Mouse (Mus musculus): ENCODE measurements around the gene Slc22a23. TPM values are rescaled to one million over a fixed set of nuclear protein-coding genes. Genes with fewer than 3 reads are reported as not detected.

The Slc22a23 gene
- polyA plus RNA-seq, 1 experiment from 2014 or later: 9.6 TPM

DNA sequence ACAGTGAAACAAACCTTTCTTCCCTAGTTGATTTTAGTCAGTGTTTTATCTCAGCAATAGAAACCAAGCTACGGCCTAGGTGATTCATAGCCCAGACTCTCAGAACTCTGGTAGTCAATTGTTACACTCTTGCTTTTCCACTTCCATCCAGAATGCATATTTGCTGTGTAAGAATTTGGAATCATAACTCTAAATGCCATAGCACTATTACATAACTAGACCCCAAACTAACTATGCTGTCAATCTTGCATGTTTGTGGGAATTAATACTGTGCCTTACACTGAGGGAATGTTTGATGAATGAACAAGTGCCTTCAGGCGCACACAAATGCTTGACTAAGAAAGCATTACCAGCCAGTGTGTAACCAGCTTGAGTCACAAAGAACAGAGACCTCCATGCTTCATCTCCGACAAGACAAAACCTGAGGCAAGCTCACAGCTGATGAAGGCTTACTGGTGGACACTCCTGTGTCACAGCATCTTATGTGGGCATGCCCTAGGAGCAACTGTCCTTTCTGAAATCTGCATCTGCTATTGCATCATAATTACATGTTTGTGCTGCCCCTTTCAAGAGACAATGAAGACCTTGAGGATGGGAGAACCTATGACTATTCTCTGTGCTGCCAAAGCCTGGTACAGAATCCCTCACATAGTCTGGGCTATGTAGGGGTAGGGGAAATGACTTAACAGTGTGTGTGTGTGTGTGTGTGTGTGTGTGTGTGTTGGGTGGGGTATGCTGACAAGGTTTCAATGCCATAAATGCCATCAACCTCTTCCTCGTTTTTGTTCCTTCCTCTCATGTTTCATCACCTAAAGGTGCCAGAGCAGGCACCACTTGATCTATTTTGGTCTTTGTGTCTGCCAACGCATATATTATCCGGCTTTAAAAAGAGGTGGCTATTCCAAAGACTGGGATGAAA lies 27.2 kb upstream of the Slc22a23 start:
- no peak overlapping the region for H3K9ac ChIP-seq (ENCODE audit: low read depth, low read length)
- DNase-seq (ENCODE audit: low spot score) (no peak), ATAC-seq (ENCODE audit: low FRiP score) (no peak)
- H3K4me3 ChIP-seq (ENCODE audit: low read depth, low read length): no peak overlapping the region
- no peaks in the 10 kb centered on the region for H3K27me3 ChIP-seq (ENCODE audit: control insufficient read depth, insufficient read depth, low read length)
- 87% methylated on average over 6 of the region's 6 CpGs for WGBS
- H3K9me3 ChIP-seq (ENCODE audit: control insufficient read depth, low read length): no peaks in the 10 kb centered on the region
- H3K27ac ChIP-seq (ENCODE audit: low read depth, low read length): no peak overlapping the region
- H3K36me3 ChIP-seq (ENCODE audit: control insufficient read depth, insufficient read depth, low read length): no peaks in the 10 kb centered on the region
- no peak overlapping the region for H3K4me2 ChIP-seq (replicated peaks; ENCODE audit: low read depth, low read length)
- no peaks in the 10 kb centered on the region for H3K4me1 ChIP-seq (replicated peaks; ENCODE audit: control insufficient read depth, insufficient read depth, low read length)

DNA sequence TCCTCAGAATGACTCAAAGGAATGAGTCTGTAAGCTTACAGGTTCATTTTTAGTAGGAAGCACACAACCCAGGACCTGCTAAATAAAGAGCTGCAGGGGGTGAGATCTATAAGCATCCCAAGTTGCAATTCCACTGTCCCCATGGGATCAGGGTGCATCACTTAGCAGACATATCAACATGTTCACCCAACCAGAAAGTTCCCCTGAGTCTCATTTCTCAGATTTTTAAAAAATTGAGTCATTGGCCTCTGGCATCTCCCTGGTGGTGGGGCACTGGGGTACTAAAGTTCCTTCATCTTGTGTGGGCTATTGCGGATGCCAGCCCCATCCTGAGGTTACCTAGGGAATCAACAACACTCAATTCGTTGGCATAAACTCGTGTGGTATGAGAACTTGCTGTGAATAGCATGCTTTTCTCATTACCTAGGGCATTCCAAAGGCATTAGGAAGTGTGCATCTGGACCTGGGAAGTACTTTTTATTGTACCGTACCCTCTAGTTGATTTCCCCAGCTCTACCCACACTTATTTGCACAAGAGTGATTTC lies 25.4 kb upstream of the Slc22a23 start:
- no peak overlapping the region for H3K27ac ChIP-seq (ENCODE audit: low read depth, low read length)
- H3K9me3 ChIP-seq (ENCODE audit: control insufficient read depth, low read length): no peaks in the 10 kb centered on the region
- no peaks in the 10 kb centered on the region for H3K27me3 ChIP-seq (ENCODE audit: control insufficient read depth, insufficient read depth, low read length)
- H3K4me3 ChIP-seq (ENCODE audit: low read depth, low read length): no peak overlapping the region
- no peak overlapping the region for H3K9ac ChIP-seq (ENCODE audit: low read depth, low read length)
- no peak overlapping the region for H3K4me2 ChIP-seq (replicated peaks; ENCODE audit: low read depth, low read length)
- 82% methylated on average over 4 of the region's 4 CpGs for WGBS
- DNase-seq (ENCODE audit: low spot score) (no peak), ATAC-seq (ENCODE audit: low FRiP score) (no peak)
- H3K36me3 ChIP-seq (ENCODE audit: control insufficient read depth, insufficient read depth, low read length): no peaks in the 10 kb centered on the region
- no peaks in the 10 kb centered on the region for H3K4me1 ChIP-seq (replicated peaks; ENCODE audit: control insufficient read depth, insufficient read depth, low read length)

DNA sequence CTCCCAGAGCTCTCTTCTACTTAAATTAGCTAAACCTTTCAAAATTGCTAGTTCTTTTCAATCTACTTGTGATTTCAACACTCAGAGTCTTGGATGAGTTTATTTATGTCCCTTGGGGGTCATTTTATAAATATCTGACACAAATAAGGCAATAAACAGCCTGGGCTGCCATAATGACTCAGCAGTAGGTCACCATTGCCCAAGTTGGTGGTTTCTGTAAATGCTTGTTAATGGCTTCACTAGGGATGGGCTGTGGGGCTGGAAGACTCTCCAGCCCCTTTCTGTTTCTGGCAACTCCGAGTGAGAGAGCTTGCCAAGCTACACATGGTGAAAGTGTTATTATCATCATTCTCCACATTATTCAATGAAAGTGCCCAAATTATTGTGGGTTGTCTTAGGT lies 20.2 kb upstream of the Slc22a23 start:
- H3K4me3 ChIP-seq (ENCODE audit: low read depth, low read length): no peak overlapping the region
- no peaks in the 10 kb centered on the region for H3K9me3 ChIP-seq (ENCODE audit: control insufficient read depth, low read length)
- DNase-seq (ENCODE audit: low spot score) (no peak), ATAC-seq (ENCODE audit: low FRiP score) (no peak)
- no peaks in the 10 kb centered on the region for H3K27me3 ChIP-seq (ENCODE audit: control insufficient read depth, insufficient read depth, low read length)
- no peak overlapping the region for H3K4me2 ChIP-seq (replicated peaks; ENCODE audit: low read depth, low read length)
- no peak overlapping the region for H3K9ac ChIP-seq (ENCODE audit: low read depth, low read length)
- H3K27ac ChIP-seq (ENCODE audit: low read depth, low read length): no peak overlapping the region
- no peaks in the 10 kb centered on the region for H3K36me3 ChIP-seq (ENCODE audit: control insufficient read depth, insufficient read depth, low read length)
- WGBS: 83% methylated on average over 1 of the region's 1 CpGs
- H3K4me1 ChIP-seq (replicated peaks; ENCODE audit: control insufficient read depth, insufficient read depth, low read length): no peaks in the 10 kb centered on the region

GRCm38 (mm10) chr13:34355656-34356055 lies 10.7 kb upstream of the Slc22a23 start:
- no peaks in the 10 kb centered on the region for H3K27me3 ChIP-seq (ENCODE audit: control insufficient read depth, insufficient read depth, low read length)
- no peak for DNase-seq (ENCODE audit: low spot score)
- no peak overlapping the region for H3K27ac ChIP-seq (ENCODE audit: low read depth, low read length)
- 96% methylated on average over 5 of the region's 5 CpGs for WGBS
- no peaks in the 10 kb centered on the region for H3K36me3 ChIP-seq (ENCODE audit: control insufficient read depth, insufficient read depth, low read length)
- no peak overlapping the region for H3K4me3 ChIP-seq (ENCODE audit: low read depth, low read length)
- ATAC-seq (ENCODE audit: low FRiP score): no peak
- H3K9ac ChIP-seq (ENCODE audit: low read depth, low read length): no peak overlapping the region
- no peaks in the 10 kb centered on the region for H3K9me3 ChIP-seq (ENCODE audit: control insufficient read depth, low read length)
- H3K4me1 ChIP-seq (replicated peaks; ENCODE audit: control insufficient read depth, insufficient read depth, low read length): no peaks in the 10 kb centered on the region
- no peak overlapping the region for H3K4me2 ChIP-seq (replicated peaks; ENCODE audit: low read depth, low read length)

DNA sequence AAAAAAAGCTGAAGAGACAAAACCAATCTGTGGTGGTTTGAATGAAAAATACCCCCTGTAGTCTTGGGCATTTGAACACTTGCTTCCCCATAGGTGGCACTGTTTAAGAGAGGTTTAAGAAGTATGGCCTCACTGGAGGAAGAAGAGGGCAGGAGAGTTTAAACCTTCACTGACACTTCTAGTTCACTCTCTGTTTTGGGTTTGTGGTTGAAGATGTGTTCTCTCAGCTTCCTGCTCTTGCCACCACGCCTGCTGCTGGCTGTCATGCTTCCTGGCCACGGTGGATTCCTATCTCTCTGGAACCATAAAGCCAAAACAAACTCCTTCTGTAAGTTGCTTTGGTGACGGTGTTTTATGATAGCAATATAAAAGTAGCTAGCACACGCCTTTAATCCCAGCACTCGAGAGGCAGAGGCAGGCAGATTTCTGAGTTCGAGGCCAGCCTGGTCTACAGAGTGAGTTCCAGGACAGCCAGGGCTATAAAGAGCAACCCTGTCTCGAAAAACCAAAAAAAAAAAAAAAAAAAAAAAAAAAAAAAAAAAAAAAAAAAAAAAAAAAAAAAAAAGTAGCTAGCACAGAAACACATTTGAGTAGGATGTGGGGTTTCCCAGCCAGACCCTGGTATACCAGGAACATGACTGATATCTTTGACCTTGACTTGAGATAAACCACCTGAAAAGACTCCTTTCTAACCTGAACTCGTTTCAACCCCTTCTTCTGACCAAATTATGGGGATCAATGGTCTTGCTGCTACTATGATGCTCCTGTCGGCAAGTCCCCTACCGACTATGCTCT lies 10.0 kb upstream of the Slc22a23 start:
- ATAC-seq (ENCODE audit: low FRiP score) (no peak), DNase-seq (ENCODE audit: low spot score) (no peak)
- H3K9ac ChIP-seq (ENCODE audit: low read depth, low read length): no peak overlapping the region
- WGBS: 87% methylated on average over 10 of the region's 10 CpGs
- no peaks in the 10 kb centered on the region for H3K27me3 ChIP-seq (ENCODE audit: control insufficient read depth, insufficient read depth, low read length)
- H3K4me3 ChIP-seq (ENCODE audit: low read depth, low read length): no peak overlapping the region
- no peak overlapping the region for H3K27ac ChIP-seq (ENCODE audit: low read depth, low read length)
- no peak overlapping the region for H3K4me2 ChIP-seq (replicated peaks; ENCODE audit: low read depth, low read length)
- no peaks in the 10 kb centered on the region for H3K9me3 ChIP-seq (ENCODE audit: control insufficient read depth, low read length)
- H3K4me1 ChIP-seq (replicated peaks; ENCODE audit: control insufficient read depth, insufficient read depth, low read length): no peaks in the 10 kb centered on the region
- H3K36me3 ChIP-seq (ENCODE audit: control insufficient read depth, insufficient read depth, low read length): no peaks in the 10 kb centered on the region

- 82% methylated on average over 7 of the region's 7 CpGs for WGBS
- Histone ChIP-seq H3K36me3 (ENCODE audit: control insufficient read depth, insufficient read depth, low read length) (no peaks in the 10 kb centered on the region), H3K4me2 (replicated peaks; ENCODE audit: low read depth, low read length) (no peak overlapping the region), H3K27me3 (ENCODE audit: control insufficient read depth, insufficient read depth, low read length) (no peaks in the 10 kb centered on the region), H3K27ac (ENCODE audit: low read depth, low read length) (no peak overlapping the region), H3K9ac (ENCODE audit: low read depth, low read length) (no peak overlapping the region), H3K4me1 (replicated peaks; ENCODE audit: control insufficient read depth, insufficient read depth, low read length) (no peaks in the 10 kb centered on the region), H3K4me3 (ENCODE audit: low read depth, low read length) (no peak overlapping the region), H3K9me3 (ENCODE audit: control insufficient read depth, low read length) (no peaks in the 10 kb centered on the region)
- ATAC-seq (ENCODE audit: low FRiP score) (no peak), DNase-seq (ENCODE audit: low spot score) (no peak)
Measured at GRCm38 (mm10) chr13:34353241-34353640, 8.3 kb upstream of the Slc22a23 start.

- Histone ChIP-seq H3K4me3 (ENCODE audit: low read depth, low read length) (no peak overlapping the region), H3K9ac (ENCODE audit: low read depth, low read length) (no peak overlapping the region), H3K4me2 (replicated peaks; ENCODE audit: low read depth, low read length) (no peak overlapping the region), H3K27ac (ENCODE audit: low read depth, low read length) (no peak overlapping the region), H3K27me3 (ENCODE audit: control insufficient read depth, insufficient read depth, low read length) (no peaks in the 10 kb centered on the region), H3K36me3 (ENCODE audit: control insufficient read depth, insufficient read depth, low read length) (no peaks in the 10 kb centered on the region), H3K4me1 (replicated peaks; ENCODE audit: control insufficient read depth, insufficient read depth, low read length) (no peaks in the 10 kb centered on the region), H3K9me3 (ENCODE audit: control insufficient read depth, low read length) (no peaks in the 10 kb centered on the region)
- DNase-seq (ENCODE audit: low spot score) (no peak), ATAC-seq (ENCODE audit: low FRiP score) (no peak)
Measured at GRCm38 (mm10) chr13:34351437-34351836, 6.5 kb upstream of the Slc22a23 start.

DNA sequence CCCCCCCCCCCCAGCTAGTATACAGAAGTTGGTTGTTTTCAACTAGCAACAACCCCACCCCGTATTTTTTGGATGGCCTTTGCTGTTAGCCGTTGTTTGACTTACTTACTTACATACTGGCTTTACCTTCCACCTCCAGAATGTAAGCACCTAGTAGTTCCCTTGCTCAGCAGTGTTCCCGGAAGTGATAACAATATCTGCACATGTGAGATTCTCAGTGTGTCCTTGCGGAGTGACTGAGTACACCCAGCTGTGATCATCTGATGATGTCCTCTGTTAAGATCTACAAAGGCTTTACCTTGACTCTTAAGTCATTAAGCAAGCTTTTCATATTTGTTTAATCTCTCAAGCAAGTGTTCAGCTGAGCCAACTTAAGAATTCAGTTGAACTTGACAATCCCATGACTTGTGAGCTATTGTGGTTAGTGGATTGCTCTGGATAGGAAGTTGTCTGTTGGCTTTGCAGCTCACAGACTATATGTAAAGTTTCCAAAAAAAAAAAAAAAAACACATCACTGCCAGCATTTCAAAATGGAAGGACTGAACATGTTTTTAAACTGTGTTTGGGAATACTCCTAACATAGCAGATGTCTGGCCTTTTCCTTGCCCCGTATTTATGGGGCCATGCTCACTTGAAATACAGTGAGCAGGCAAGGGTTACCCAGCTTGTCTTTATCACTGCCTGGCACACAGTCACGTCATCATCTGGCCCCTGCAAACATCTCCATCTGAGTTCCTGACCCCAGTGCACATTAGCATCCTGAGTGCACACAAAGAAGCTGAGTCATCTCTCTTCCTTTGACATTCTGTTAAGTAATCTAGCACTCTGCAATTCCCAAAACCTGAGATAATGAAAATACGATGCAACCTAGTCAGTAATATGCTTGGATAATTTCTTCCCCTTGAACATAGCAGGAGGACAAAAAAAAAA lies 3.2 kb upstream of the Slc22a23 start:
- Histone ChIP-seq H3K9me3 (ENCODE audit: control insufficient read depth, low read length) (no peaks in the 10 kb centered on the region), H3K4me2 (replicated peaks; ENCODE audit: low read depth, low read length) (no peak overlapping the region), H3K27ac (ENCODE audit: low read depth, low read length) (no peak overlapping the region), H3K4me1 (replicated peaks; ENCODE audit: control insufficient read depth, insufficient read depth, low read length) (peaks cover 6% of the 10 kb centered on the region; the same call in 1 of the 2 replicates), H3K4me3 (ENCODE audit: low read depth, low read length) (no peak overlapping the region), H3K9ac (ENCODE audit: low read depth, low read length) (no peak overlapping the region), H3K27me3 (ENCODE audit: control insufficient read depth, insufficient read depth, low read length) (no peaks in the 10 kb centered on the region), H3K36me3 (ENCODE audit: control insufficient read depth, insufficient read depth, low read length) (no peaks in the 10 kb centered on the region)
- ATAC-seq (ENCODE audit: low FRiP score): no peak
- DNase-seq (ENCODE audit: low spot score): no peak
- 62% methylated on average over 7 of the region's 7 CpGs for WGBS
